ENCODE assay signal across 8 mouse cellular contexts in the genomic region with DNA sequence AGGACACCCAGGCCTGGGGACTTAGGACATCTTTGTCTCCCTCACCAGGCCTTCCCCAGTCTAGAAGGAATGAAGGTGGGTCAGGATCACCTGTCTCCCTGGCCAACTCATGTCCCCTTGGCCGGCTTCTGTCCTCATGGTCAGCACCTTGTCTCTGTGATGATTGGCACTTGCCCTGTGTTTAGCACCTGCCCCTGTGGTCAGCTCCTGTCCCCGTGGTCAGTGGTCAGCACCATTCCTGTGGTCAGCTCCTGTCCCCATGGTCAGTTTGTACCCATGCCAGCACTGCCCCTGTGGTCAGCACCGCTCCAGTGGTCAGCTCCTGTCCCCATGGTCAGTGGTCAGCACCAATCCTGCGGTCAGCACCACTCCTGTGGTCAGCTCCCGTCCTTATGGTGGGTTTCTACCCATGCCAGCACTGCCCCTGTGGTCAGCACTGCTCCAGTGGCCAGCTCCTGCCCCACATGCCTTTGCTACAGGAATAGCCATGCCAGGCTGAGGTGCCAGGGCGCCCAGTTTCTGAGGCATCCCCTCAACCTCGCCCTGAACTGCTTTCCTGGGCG. TPM values are rescaled to one million over a fixed set of nuclear protein-coding genes. Genes with fewer than 3 reads are reported as not detected.
A peak's percentile ranks its signal among the peaks of the same experiment; 100 is the strongest.
DNase-seq lines count a peak whose midpoint lies in the region.

No protein-coding gene starts in this region.

- DNase-seq in layer of hippocampus, postnatal 14 days (ENCODE audit: low spot score in 2 of 2): peak; percentile 11 to 21
- no peak for DNase-seq in layer of hippocampus, adult 9-11 months
- DNase-seq in adipocyte (ENCODE audit: low spot score): peak; percentile 29
- DNase-seq in embryo, embryonic 11.5 days (ENCODE audit: low read depth, low spot score): peak; percentile 52
- peak; percentile 82 for DNase-seq in kidney, postnatal 14 days
- peak; percentile 84 for DNase-seq in retina, postnatal 1 day
- DNase-seq in urinary bladder, postnatal 36 days (ENCODE audit: low spot score in 2 of 2): no peak
- no peak for DNase-seq in right cerebral cortex, adult 18-20 months

RNA-seq across cellular contexts. Expression of a gene that starts 45.6 kb away (rescaled TPM):
- 1 to 10 TPM; 2.2 to 3.1 TPM for total RNA-seq in layer of hippocampus, postnatal 14 days (2021)

Comparison
In these comparisons a context has a peak if more than half of its experiments do, and no peak if none do; other contexts are left out.
1. DNase-seq: peak in layer of hippocampus, postnatal 14 days (2 of 2), adipocyte (single experiment), embryo, embryonic 11.5 days (single experiment), kidney, postnatal 14 days (single experiment) and retina, postnatal 1 day (single experiment); none in layer of hippocampus, adult 9-11 months (single experiment), urinary bladder, postnatal 36 days (0 of 2) and right cerebral cortex, adult 18-20 months (single experiment).